Mouse (Mus musculus): Measurements from ENCODE around the gene Cyp2d10.

DNA sequence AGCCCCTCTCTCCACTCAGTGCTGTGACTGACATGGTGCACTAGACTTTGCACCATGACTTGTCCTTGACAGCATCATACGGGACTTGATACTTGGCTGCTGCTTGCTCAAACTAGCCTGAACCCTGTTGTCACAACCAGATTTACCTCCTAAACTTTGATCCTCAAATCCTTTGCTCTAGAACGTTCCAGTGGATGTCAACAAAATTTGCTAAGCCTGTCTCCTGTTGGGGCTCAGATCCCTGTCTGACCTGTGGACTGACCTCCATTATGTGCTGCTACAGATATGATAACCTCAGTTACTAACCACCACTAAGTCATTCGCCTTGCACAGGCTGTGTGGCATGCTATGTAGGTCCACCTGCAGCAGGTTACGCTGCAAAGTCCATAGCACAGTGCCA, 15.9 kb upstream of the Cyp2d10 start:
- TF ChIP-seq POLR2A (IDR thresholded peaks at IDR 0.05; ENCODE audit: low read depth, low read length) (no peak), CTCF (IDR thresholded peaks at IDR 0.05; ENCODE audit: extremely low read depth, insufficient read length, insufficient replicate concordance, low read depth, low read length) (no peak)
